15 mouse cellular contexts compared by ENCODE assay signal in the genomic region with DNA sequence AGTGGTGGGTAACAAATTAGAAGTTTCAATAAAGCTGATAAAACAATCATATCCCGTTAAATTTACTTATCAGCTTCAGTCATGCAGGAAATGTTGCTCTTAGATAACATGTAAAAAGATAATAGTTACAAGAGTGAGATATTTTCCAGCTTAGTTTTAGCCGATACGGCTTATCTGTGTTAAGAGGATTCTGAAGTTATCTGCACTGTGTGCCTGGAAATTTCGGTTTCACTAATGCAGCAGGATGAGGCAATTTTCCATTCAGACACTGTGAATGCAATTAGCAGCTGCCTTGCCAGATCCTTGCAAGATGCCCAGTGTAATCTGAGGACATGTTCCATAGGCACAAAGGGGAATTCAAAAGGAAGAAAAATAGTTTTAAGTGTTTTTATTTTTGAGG.
DNase-seq lines count a peak whose midpoint lies in the region; ATAC-seq lines count a peak whose summit lies in the region.
"Had no signal": no experiment of that assay in that cellular context is flagged by ENCODE, and none has a peak within 500 bp of the region (broad histone marks: within the 10 kb centered on the region; RNA-seq: fewer than 3 reads in every experiment).

No protein-coding gene starts in this region.

- no peaks in the 10 kb centered on the region for H3K27me3 ChIP-seq in embryonic facial prominence, embryonic 14.5 days (replicated peaks; ENCODE audit: control insufficient read depth, insufficient read depth, low read length)
- H3K27me3 ChIP-seq: embryonic facial prominence, embryonic 13.5 days; heart, embryonic 15.5 days; liver, embryonic 13.5 days; Patski had no signal

- no peaks in the 10 kb centered on the region for H3K9me3 ChIP-seq in embryonic facial prominence, embryonic 14.5 days (ENCODE audit: control insufficient read depth, low read length)
- H3K9me3 ChIP-seq: embryonic facial prominence, embryonic 13.5 days; heart, embryonic 15.5 days; liver, embryonic 13.5 days had no signal

- no peak overlapping the region for H3K9ac ChIP-seq in embryonic facial prominence, embryonic 14.5 days (ENCODE audit: low read depth, low read length)
- H3K9ac ChIP-seq: embryonic facial prominence, embryonic 13.5 days; heart, embryonic 15.5 days; liver, embryonic 13.5 days had no signal

- no peak for ATAC-seq in embryonic facial prominence, embryonic 14.5 days (ENCODE audit: low read depth)
- ATAC-seq: Patski had no signal

- peak; percentile 3 for DNase-seq in layer of hippocampus, adult 11-12 months (ENCODE audit: low spot score)
- no peak for DNase-seq in layer of hippocampus, adult 9-10 months (ENCODE audit: low spot score)
- DNase-seq in right cerebral cortex, adult 18-20 months: peak; percentile 9
- DNase-seq in right cerebral cortex, postnatal 14 days: no peak
- peak; percentile 16 for DNase-seq in embryonic facial prominence, embryonic 14.5 days (ENCODE audit: low spot score)
- no peak for DNase-seq in heart, adult 8-10 months (ENCODE audit: low spot score)
- DNase-seq in ovary, postnatal 10 days (ENCODE audit: low spot score): no peak
- DNase-seq: cerebellum, adult 9-10 months; kidney, adult 9 months; liver, embryonic 13.5 days; right cerebral cortex, postnatal 25 days; thymus, adult 2 months had no signal

- no peaks in the 10 kb centered on the region for H3K36me3 ChIP-seq in embryonic facial prominence, embryonic 14.5 days (ENCODE audit: control insufficient read depth, insufficient read depth, low read length)
- H3K36me3 ChIP-seq: embryonic facial prominence, embryonic 13.5 days; heart, embryonic 15.5 days; liver, embryonic 13.5 days had no signal

- WGBS in embryonic facial prominence, embryonic 14.5 days: 68% methylated on average over 4 of the region's 4 CpGs

- H3K4me3 ChIP-seq in embryonic facial prominence, embryonic 14.5 days (ENCODE audit: low read depth, low read length): no peak overlapping the region
- H3K4me3 ChIP-seq: embryonic facial prominence, embryonic 13.5 days; heart, embryonic 15.5 days; liver, embryonic 13.5 days had no signal

- H3K4me2 ChIP-seq in embryonic facial prominence, embryonic 14.5 days (ENCODE audit: low read depth, low read length): no peak overlapping the region
- H3K4me2 ChIP-seq: embryonic facial prominence, embryonic 13.5 days; heart, embryonic 15.5 days; liver, embryonic 13.5 days had no signal

- no peaks in the 10 kb centered on the region for H3K4me1 ChIP-seq in embryonic facial prominence, embryonic 14.5 days (ENCODE audit: control insufficient read depth, insufficient read depth, low read length)
- H3K4me1 ChIP-seq: embryonic facial prominence, embryonic 13.5 days; heart, embryonic 15.5 days; liver, embryonic 13.5 days had no signal

- H3K27ac ChIP-seq in embryonic facial prominence, embryonic 14.5 days (replicated peaks; ENCODE audit: low read depth, low read length): no peak overlapping the region
- H3K27ac ChIP-seq: embryonic facial prominence, embryonic 13.5 days; heart, embryonic 15.5 days; liver, embryonic 13.5 days had no signal

Comparison
In these comparisons a context has a peak if more than half of its experiments do, and no peak if none do; other contexts are left out.
1. DNase-seq: peak in layer of hippocampus, adult 11-12 months (single experiment), right cerebral cortex, adult 18-20 months (single experiment) and embryonic facial prominence, embryonic 14.5 days (single experiment); none in layer of hippocampus, adult 9-10 months (single experiment), right cerebral cortex, postnatal 14 days (single experiment), heart, adult 8-10 months (single experiment) and ovary, postnatal 10 days (single experiment).